Mouse (Mus musculus) heart, postnatal 36 days (tissue): ENCODE measurements at regions not wholly inside any gene's neighbourhood (a gene's known extent, or its start where the extent isn't known, plus 50 kb on each side); places are given as distances from the start of the nearest gene placed in this dataset.

Experiments used
- DNase-seq, 2 experiments: peaks; one replicate each; pipeline ENCODE4 v3.0.0; 2021 to 2022
- intact Hi-C: fragments of 180-260 bp; cut with DNase I; formaldehyde crosslinking; loops from one replicate; pipeline ENCODE4 v1.15.1; 2025

GRCm38 (mm10) chr2:92699360-92699759 is 99.9 kb downstream of the Chst1 start:
- no peak for DNase-seq
- intact Hi-C loops = loop anchor here (5.0 kb wide), 1 partner anchor 212 kb away; no protein-coding TSS in a partner anchor

GRCm38 (mm10) chr2:92704035-92704434 is 104.5 kb downstream of the Chst1 start:
- intact Hi-C loops = no loop called here
- DNase-seq = no peak

GRCm38 (mm10) chr2:92709668-92710067 is 110.2 kb downstream of the Chst1 start:
- no peak for DNase-seq
- intact Hi-C loops = no loop called here

- DNase-seq = no peak
- intact Hi-C loops = no loop called here
Measured at GRCm38 (mm10) chr2:92711122-92711777, 111.7 kb downstream of the Chst1 start.

- intact Hi-C loops = no loop called here
- no peak for DNase-seq
Measured at GRCm38 (mm10) chr2:92712266-92713144, 113.0 kb downstream of the Chst1 start.

- intact Hi-C loops = no loop called here
- no peak for DNase-seq
Measured at GRCm38 (mm10) chr2:92717706-92718105, 118.2 kb downstream of the Chst1 start.

GRCm38 (mm10) chr2:92721951-92722350 is 122.4 kb downstream of the Chst1 start:
- intact Hi-C loops = no loop called here
- no peak for DNase-seq

GRCm38 (mm10) chr2:92723618-92724263 is 124.2 kb downstream of the Chst1 start:
- no peak for DNase-seq
- intact Hi-C loops = no loop called here

GRCm38 (mm10) chr2:92726640-92727039 is 127.1 kb downstream of the Chst1 start:
- DNase-seq = no peak
- intact Hi-C loops = no loop called here

- no peak for DNase-seq
- intact Hi-C loops = no loop called here
Measured at GRCm38 (mm10) chr2:92727241-92727640, 127.7 kb downstream of the Chst1 start.

GRCm38 (mm10) chr2:92728388-92728787 is 128.9 kb downstream of the Chst1 start:
- intact Hi-C loops = no loop called here
- DNase-seq = no peak

- intact Hi-C loops = no loop called here
- no peak for DNase-seq
Measured at GRCm38 (mm10) chr2:92730371-92730770, 130.9 kb downstream of the Chst1 start.

GRCm38 (mm10) chr2:92733403-92733802 is 133.9 kb downstream of the Chst1 start:
- intact Hi-C loops = no loop called here

GRCm38 (mm10) chr2:92735784-92736183 is 136.3 kb downstream of the Chst1 start:
- no peak for DNase-seq
- intact Hi-C loops = loop anchor here (5.0 kb wide), 1 partner anchor 78 kb away; no protein-coding TSS in a partner anchor

More at GRCm38 (mm10) chr2:92733403-92733802, 133.9 kb downstream of the Chst1 start:
- DNase-seq = no peak

GRCm38 (mm10) chr2:92737301-92737700 is 137.8 kb downstream of the Chst1 start:
- intact Hi-C loops = loop anchor here (5.0 kb wide), 1 partner anchor 80 kb away; no protein-coding TSS in a partner anchor
- no peak for DNase-seq

- DNase-seq = no peak
- intact Hi-C loops = loop anchor here (5.0 kb wide), 1 partner anchor 82 kb away; no protein-coding TSS in a partner anchor
Measured at GRCm38 (mm10) chr2:92739576-92739975, 140.1 kb downstream of the Chst1 start.

- intact Hi-C loops = loop anchor here (5.0 kb wide), 1 partner anchor 254 kb away; no protein-coding TSS in a partner anchor
- DNase-seq = no peak
Measured at GRCm38 (mm10) chr2:92740776-92741295, 141.3 kb downstream of the Chst1 start.

- intact Hi-C loops = loop anchor here (2.0 to 5.0 kb wide), 4 partner anchors 69 to 255 kb away; no protein-coding TSS in a partner anchor
- DNase-seq = peak; percentile 84 to 86
Measured at GRCm38 (mm10) chr2:92742025-92742424, 142.5 kb downstream of the Chst1 start.

- DNase-seq = no peak
- intact Hi-C loops = loop anchor here (2.0 to 5.0 kb wide), 4 partner anchors 68 to 255 kb away; no protein-coding TSS in a partner anchor
Measured at GRCm38 (mm10) chr2:92742671-92743070, 143.2 kb downstream of the Chst1 start.

- DNase-seq = no peak
- intact Hi-C loops = loop anchor here (2.0 to 5.0 kb wide), 4 partner anchors 68 to 256 kb away; no protein-coding TSS in a partner anchor
Measured at GRCm38 (mm10) chr2:92743152-92743551, 143.6 kb downstream of the Chst1 start.
